In the genomic region with DNA sequence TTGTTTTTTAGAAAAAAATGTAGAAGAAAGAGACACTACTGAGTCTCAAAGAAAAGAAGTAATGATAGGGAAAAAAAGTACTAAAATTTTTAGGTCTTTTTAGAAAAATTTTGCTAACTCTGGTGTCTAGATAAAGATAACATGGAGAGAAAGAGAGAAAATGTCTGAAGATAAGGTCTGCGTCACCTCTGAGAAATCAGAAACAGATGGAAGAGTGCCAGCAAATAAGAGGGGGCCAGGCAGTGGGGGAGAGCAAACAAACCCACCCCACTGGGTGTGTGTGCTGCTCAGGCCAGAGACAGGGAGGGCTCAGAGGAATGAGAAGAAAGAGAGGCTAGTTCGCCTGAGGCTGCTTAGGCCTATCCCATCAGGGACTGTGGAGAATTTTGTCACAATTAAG, we compare ENCODE assay signal across 25 mouse cellular contexts. TPM values are rescaled to one million over a fixed set of nuclear protein-coding genes. Genes with fewer than 3 reads are reported as not detected.
A peak's percentile ranks its signal among the peaks of the same experiment; 100 is the strongest.
DNase-seq lines count a peak whose midpoint lies in the region; ATAC-seq and TF ChIP-seq lines count a peak whose summit lies in the region.
"Had no signal": no experiment of that assay in that cellular context is flagged by ENCODE, and none has a peak within 500 bp of the region (broad histone marks: within the 10 kb centered on the region; RNA-seq: fewer than 3 reads in every experiment).

No protein-coding gene starts in this region.

- TF ChIP-seq CTCF in stomach, postnatal 0 days (IDR thresholded peaks at IDR 0.05; ENCODE audit: low read depth): no peak

- no peak overlapping the region for H3K27ac ChIP-seq in heart, embryonic 12.5 days (ENCODE audit: poor library complexity, severe bottlenecking)
- H3K27ac ChIP-seq in stomach, postnatal 0 days (replicated peaks): no peak overlapping the region
- no peak overlapping the region for H3K27ac ChIP-seq in intestine, embryonic 15.5 days
- H3K27ac ChIP-seq: embryonic facial prominence, embryonic 15.5 days; forebrain, embryonic 12.5 days; heart, adult 2 months; heart, embryonic 15.5 days; hindbrain, embryonic 14.5 days; limb, embryonic 13.5 days; liver, embryonic 14.5 days; stomach, embryonic 15.5 days had no signal

- H3K4me3 ChIP-seq in heart, embryonic 12.5 days: no peak overlapping the region
- peak overlapping the region; percentile 38 for H3K4me3 ChIP-seq in megakaryocyte, embryonic 14.5 days (replicated peaks)
- H3K4me3 ChIP-seq in stomach, postnatal 0 days (ENCODE audit: low read depth, low read length): no peak overlapping the region
- H3K4me3 ChIP-seq in intestine, embryonic 15.5 days (replicated peaks): no peak overlapping the region
- H3K4me3 ChIP-seq: embryonic facial prominence, embryonic 15.5 days; forebrain, embryonic 12.5 days; heart, adult 2 months; heart, embryonic 15.5 days; limb, embryonic 13.5 days; stomach, embryonic 15.5 days had no signal

- H3K9ac ChIP-seq in heart, embryonic 12.5 days: no peak overlapping the region
- H3K9ac ChIP-seq in stomach, postnatal 0 days (ENCODE audit: low read length): no peak overlapping the region
- H3K9ac ChIP-seq in intestine, embryonic 15.5 days: no peak overlapping the region
- H3K9ac ChIP-seq: embryonic facial prominence, embryonic 15.5 days; forebrain, embryonic 12.5 days; heart, embryonic 15.5 days; hindbrain, embryonic 14.5 days; limb, embryonic 13.5 days; liver, embryonic 14.5 days; stomach, embryonic 15.5 days had no signal

- H3K36me3 ChIP-seq in heart, embryonic 12.5 days: no peaks in the 10 kb centered on the region
- H3K36me3 ChIP-seq in megakaryocyte, embryonic 14.5 days (replicated peaks; ENCODE audit: low read length): no peaks in the 10 kb centered on the region
- H3K36me3 ChIP-seq in stomach, postnatal 0 days (ENCODE audit: control insufficient read depth, insufficient read depth, low read length): no peaks in the 10 kb centered on the region
- no peaks in the 10 kb centered on the region for H3K36me3 ChIP-seq in intestine, embryonic 15.5 days
- H3K36me3 ChIP-seq: embryonic facial prominence, embryonic 15.5 days; forebrain, embryonic 12.5 days; heart, embryonic 15.5 days; limb, embryonic 13.5 days; stomach, embryonic 15.5 days had no signal

- WGBS in heart, embryonic 12.5 days: 16% methylated on average over 2 of the region's 2 CpGs
- WGBS in stomach, postnatal 0 days: 39% methylated on average over 2 of the region's 2 CpGs
- 16% methylated on average over 2 of the region's 2 CpGs for WGBS in intestine, embryonic 15.5 days

- no peak for ATAC-seq in heart, embryonic 12.5 days (ENCODE audit: insufficient number of reproducible peaks, low FRiP score)
- no peak for ATAC-seq in megakaryocyte, adult 5-6 weeks (ENCODE audit: poor library complexity, severe bottlenecking)
- ATAC-seq in stomach, postnatal 0 days (ENCODE audit: low FRiP score, low TSS enrichment): no peak
- ATAC-seq in intestine, embryonic 15.5 days: no peak
- ATAC-seq: midbrain, embryonic 16.5 days had no signal

- DNase-seq in heart, adult 18-20 months: no peak
- DNase-seq in embryo, embryonic 10 days (ENCODE audit: low spot score): peak; percentile 22
- peak; percentile 41 for DNase-seq in stomach, postnatal 0 days (ENCODE audit: low spot score)
- DNase-seq: adrenal gland, postnatal 10 days; B cell, adult 2 months; cerebellum, adult 8-10 months; cerebellum, postnatal 25 days; gastrocnemius, postnatal 25 days; heart, adult 2 months; kidney, adult 11 months; kidney, postnatal 25 days; lung, postnatal 36 days; right cerebral cortex, postnatal 25 days had no signal

- no peaks in the 10 kb centered on the region for H3K27me3 ChIP-seq in heart, embryonic 12.5 days (replicated peaks)
- no peaks in the 10 kb centered on the region for H3K27me3 ChIP-seq in megakaryocyte, embryonic 14.5 days (replicated peaks)
- no peaks in the 10 kb centered on the region for H3K27me3 ChIP-seq in stomach, postnatal 0 days (ENCODE audit: control insufficient read depth, insufficient read depth, low read length)
- no peaks in the 10 kb centered on the region for H3K27me3 ChIP-seq in intestine, embryonic 15.5 days (replicated peaks)
- H3K27me3 ChIP-seq: embryonic facial prominence, embryonic 15.5 days; forebrain, embryonic 12.5 days; heart, embryonic 15.5 days; limb, embryonic 13.5 days; stomach, embryonic 15.5 days had no signal

- peaks cover 13% of the 10 kb centered on the region for H3K4me1 ChIP-seq in heart, embryonic 12.5 days (replicated peaks)
- peaks cover 84% of the 10 kb centered on the region for H3K4me1 ChIP-seq in megakaryocyte, embryonic 14.5 days
- H3K4me1 ChIP-seq in stomach, postnatal 0 days (replicated peaks; ENCODE audit: control insufficient read depth, insufficient read depth): no peaks in the 10 kb centered on the region
- 0 out of 2 replicates have a peak, but pooled peaks cover 5% of the 10 kb centered on the region for H3K4me1 ChIP-seq in intestine, embryonic 15.5 days (replicated peaks)
- H3K4me1 ChIP-seq: embryonic facial prominence, embryonic 15.5 days; stomach, embryonic 15.5 days had no signal

- no peaks in the 10 kb centered on the region for H3K9me3 ChIP-seq in heart, embryonic 12.5 days (replicated peaks)
- H3K9me3 ChIP-seq in megakaryocyte, embryonic 14.5 days: no peaks in the 10 kb centered on the region
- H3K9me3 ChIP-seq in stomach, postnatal 0 days (ENCODE audit: control insufficient read depth, low read length): no peaks in the 10 kb centered on the region
- no peaks in the 10 kb centered on the region for H3K9me3 ChIP-seq in intestine, embryonic 15.5 days
- H3K9me3 ChIP-seq: embryonic facial prominence, embryonic 15.5 days; forebrain, embryonic 12.5 days; heart, embryonic 15.5 days; limb, embryonic 13.5 days; stomach, embryonic 15.5 days had no signal

- TF ChIP-seq EP300 in stomach, postnatal 0 days (optimal IDR thresholded peaks at IDR 0.05): no peak

- 0 out of 2 replicates have a peak overlapping the region, but pooled peaks have one; percentile 9 for H3K4me2 ChIP-seq in heart, embryonic 12.5 days
- no peak overlapping the region for H3K4me2 ChIP-seq in stomach, postnatal 0 days (replicated peaks; ENCODE audit: low read depth)
- no peak overlapping the region for H3K4me2 ChIP-seq in intestine, embryonic 15.5 days (replicated peaks)
- H3K4me2 ChIP-seq: embryonic facial prominence, embryonic 15.5 days; forebrain, embryonic 12.5 days; heart, embryonic 15.5 days; hindbrain, embryonic 14.5 days; limb, embryonic 13.5 days; stomach, embryonic 15.5 days had no signal

RNA-seq across cellular contexts. Expression of gene Aff4, which starts 4.9 kb away (rescaled TPM):
- 53.0 and 53.9 TPM in 2 replicates for polyA plus RNA-seq in heart, embryonic 12.5 days (2016; fragmentation: Nextera tagmentation; extraction: Ambion mirVana)
- 10 to 100 TPM; 50.8 to 83.3 TPM for total RNA-seq in heart, adult 18-20 months (2021)
- 1.2 and 2.3 TPM in 2 replicates for polyA plus RNA-seq in megakaryocyte, embryonic 14.5 days (2012; ENCODE audit: insufficient read depth, low replicate concordance)
- total RNA-seq in megakaryocyte, adult 5-6 weeks (2015): 59.1 and 62.0 TPM in 2 replicates
- 38.3 and 38.4 TPM in 2 replicates for total RNA-seq in megakaryocyte, adult 5-6 weeks (2017)
- polyA plus RNA-seq in stomach, postnatal 0 days (2015; fragmentation: Nextera tagmentation; extraction: Ambion mirVana): 18.5 and 28.5 TPM in 2 replicates
- 33.7 and 35.4 TPM in 2 replicates for polyA plus RNA-seq in intestine, embryonic 15.5 days (2015; fragmentation: Nextera tagmentation; extraction: Ambion mirVana)

RNA-seq across cellular contexts. Expression of gene Zcchc10, which starts 21.3 kb away (rescaled TPM):
- polyA plus RNA-seq in heart, embryonic 12.5 days (2016; fragmentation: Nextera tagmentation; extraction: Ambion mirVana): 14.0 and 16.5 TPM in 2 replicates
- total RNA-seq in heart, adult 18-20 months (2021): 1 to 10 TPM; 6.1 to 6.6 TPM
- polyA plus RNA-seq in megakaryocyte, embryonic 14.5 days (2012; ENCODE audit: insufficient read depth, low replicate concordance): 1.5 and 1.9 TPM in 2 replicates
- 14.2 and 19.0 TPM in 2 replicates for total RNA-seq in megakaryocyte, adult 5-6 weeks (2015)
- total RNA-seq in megakaryocyte, adult 5-6 weeks (2017): 1.9 and 3.2 TPM in 2 replicates
- 11.6 and 12.4 TPM in 2 replicates for polyA plus RNA-seq in stomach, postnatal 0 days (2015; fragmentation: Nextera tagmentation; extraction: Ambion mirVana)
- 14.2 and 17.5 TPM in 2 replicates for polyA plus RNA-seq in intestine, embryonic 15.5 days (2015; fragmentation: Nextera tagmentation; extraction: Ambion mirVana)

RNA-seq across cellular contexts. Expression of gene Hspa4, which starts 45.5 kb away (rescaled TPM):
- 82.4 and 84.2 TPM in 2 replicates for polyA plus RNA-seq in heart, embryonic 12.5 days (2016; fragmentation: Nextera tagmentation; extraction: Ambion mirVana)
- total RNA-seq in heart, adult 18-20 months (2021): 100 to 1,000 TPM; 121 to 131 TPM
- 16.7 and 34.7 TPM in 2 replicates for polyA plus RNA-seq in megakaryocyte, embryonic 14.5 days (2012; ENCODE audit: insufficient read depth, low replicate concordance)
- total RNA-seq in megakaryocyte, adult 5-6 weeks (2015): 84.8 and 87.0 TPM in 2 replicates
- 313 and 322 TPM in 2 replicates for total RNA-seq in megakaryocyte, adult 5-6 weeks (2017)
- polyA plus RNA-seq in stomach, postnatal 0 days (2015; fragmentation: Nextera tagmentation; extraction: Ambion mirVana): 53.6 and 59.9 TPM in 2 replicates
- polyA plus RNA-seq in intestine, embryonic 15.5 days (2015; fragmentation: Nextera tagmentation; extraction: Ambion mirVana): 103 and 106 TPM in 2 replicates

Comparison
In these comparisons a context has a peak if more than half of its experiments do, and no peak if none do; other contexts are left out.
1. DNase-seq: peak in embryo, embryonic 10 days (single experiment) and stomach, postnatal 0 days (single experiment); none in heart, adult 18-20 months (0 of 2).